Mouse (Mus musculus): Measurements from ENCODE around the gene Gm5148.

GRCm38 (mm10) chr3:37758611-37759322 is 34.5 kb upstream of the Gm5148 start:
- no peak for TF ChIP-seq CTCF (IDR thresholded peaks at IDR 0.05 in 2 of 3, conservative IDR thresholded peaks at IDR 0.05 in 1 of 3; ENCODE audit: control insufficient read depth in 1 of 3, insufficient read depth in 1 of 3, low read depth in 2 of 3, low read length in 3 of 3, poor library complexity in 1 of 3, severe bottlenecking in 1 of 3)
- 0 out of 2 replicates have a peak, but pooled peaks have one; percentile 54 for TF ChIP-seq JUND (IDR thresholded peaks at IDR 0.05; ENCODE audit: low read depth, low read length)

All from MEL (cell line).